ENCODE assay signal across 30 mouse cellular contexts in the genomic region with DNA sequence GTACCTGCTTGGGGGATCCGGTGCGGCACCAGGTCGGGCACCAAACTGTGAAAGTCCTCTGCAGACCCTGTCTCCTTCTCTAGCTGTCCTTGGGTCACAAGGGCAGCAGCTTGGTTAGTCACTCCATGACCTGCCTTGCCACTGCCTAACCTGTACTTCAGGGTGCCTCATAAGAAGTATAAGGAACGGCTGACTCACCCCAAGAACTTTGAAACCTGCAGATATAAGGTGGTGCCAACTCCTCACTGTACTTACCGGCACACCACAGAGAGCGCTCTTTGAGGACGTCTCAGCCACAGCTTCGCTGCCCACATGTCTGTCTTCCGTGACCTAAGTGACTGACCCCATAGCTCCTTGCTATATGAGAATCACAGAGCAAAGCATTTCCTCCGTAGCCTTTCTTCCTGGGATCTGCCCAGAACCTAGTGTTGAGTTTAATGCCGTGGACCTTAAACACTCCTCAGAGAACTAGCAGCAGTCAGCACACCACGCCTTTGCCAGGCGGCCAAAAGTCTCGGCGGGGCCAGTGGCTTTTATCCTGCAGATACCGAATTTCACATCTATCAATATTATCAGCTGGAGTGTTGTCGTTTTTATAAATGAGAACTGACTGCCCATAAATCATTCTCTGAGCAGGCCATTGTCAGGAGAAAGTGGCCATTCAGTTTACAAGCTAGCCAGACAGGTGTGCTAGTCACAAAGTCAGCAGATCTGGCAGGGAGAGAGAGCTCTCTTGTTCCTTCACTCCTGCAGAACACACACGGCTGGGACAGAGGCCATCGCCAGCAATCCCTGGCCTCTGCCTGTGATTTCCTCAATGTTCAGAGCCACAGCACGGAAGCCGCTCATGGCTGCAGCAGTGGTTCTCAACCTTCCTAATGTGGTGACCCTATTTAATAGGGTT. TPM values are rescaled to one million over a fixed set of nuclear protein-coding genes. Genes with fewer than 3 reads are reported as not detected.
DNase-seq lines count a peak whose midpoint lies in the region; ATAC-seq lines count a peak whose summit lies in the region.
"Had no signal": no experiment of that assay in that cellular context is flagged by ENCODE, and none has a peak within 500 bp of the region (broad histone marks: within the 10 kb centered on the region; RNA-seq: fewer than 3 reads in every experiment).

No protein-coding gene starts in this region.

- no peaks in the 10 kb centered on the region for H3K4me1 ChIP-seq in intestine, embryonic 16.5 days (ENCODE audit: control insufficient read depth, insufficient read depth, low read length)
- 0 out of 2 replicates have a peak, but pooled peaks cover 3% of the 10 kb centered on the region for H3K4me1 ChIP-seq in stomach, embryonic 16.5 days (ENCODE audit: control insufficient read depth, insufficient read depth, low read length)
- H3K4me1 ChIP-seq: embryonic facial prominence, embryonic 13.5 days; embryonic facial prominence, embryonic 15.5 days; forebrain, embryonic 10.5 days; forebrain, embryonic 12.5 days had no signal

- no peak overlapping the region for H3K27ac ChIP-seq in intestine, embryonic 16.5 days (ENCODE audit: low read length)
- H3K27ac ChIP-seq in stomach, embryonic 16.5 days (ENCODE audit: low read length) = no peak overlapping the region
- H3K27ac ChIP-seq: embryonic facial prominence, embryonic 13.5 days; embryonic facial prominence, embryonic 15.5 days; forebrain, embryonic 10.5 days; forebrain, embryonic 12.5 days had no signal

- H3K36me3 ChIP-seq in intestine, embryonic 16.5 days (ENCODE audit: control insufficient read depth, insufficient read depth, low read length) = no peaks in the 10 kb centered on the region
- no peaks in the 10 kb centered on the region for H3K36me3 ChIP-seq in stomach, embryonic 16.5 days (ENCODE audit: control insufficient read depth, insufficient read depth, low read length)
- H3K36me3 ChIP-seq: embryonic facial prominence, embryonic 13.5 days; embryonic facial prominence, embryonic 15.5 days; forebrain, embryonic 10.5 days; forebrain, embryonic 12.5 days had no signal

- H3K4me3 ChIP-seq in intestine, embryonic 16.5 days (ENCODE audit: low read length) = no peak overlapping the region
- no peak overlapping the region for H3K4me3 ChIP-seq in stomach, embryonic 16.5 days (replicated peaks; ENCODE audit: low read length)
- H3K4me3 ChIP-seq: embryonic facial prominence, embryonic 13.5 days; embryonic facial prominence, embryonic 15.5 days; erythroblast, embryonic 14.5 days; forebrain, embryonic 10.5 days; forebrain, embryonic 12.5 days had no signal

- ATAC-seq in intestine, embryonic 16.5 days = peak; percentile 91
- peak; percentile 73 for ATAC-seq in stomach, embryonic 16.5 days (ENCODE audit: insufficient read depth, low FRiP score)
- ATAC-seq: forebrain, embryonic 14.5 days had no signal

- H3K9ac ChIP-seq in intestine, embryonic 16.5 days (ENCODE audit: low read depth, low read length) = no peak overlapping the region
- H3K9ac ChIP-seq in stomach, embryonic 16.5 days (ENCODE audit: low read length) = no peak overlapping the region
- H3K9ac ChIP-seq: embryonic facial prominence, embryonic 13.5 days; embryonic facial prominence, embryonic 15.5 days; forebrain, embryonic 12.5 days had no signal

- 42% methylated on average over 21 of the region's 21 CpGs for WGBS in intestine, embryonic 16.5 days
- WGBS in large intestine, adult 2 months = 31% methylated on average over 21 of the region's 21 CpGs
- 47% methylated on average over 21 of the region's 21 CpGs for WGBS in stomach, embryonic 16.5 days

- peak overlapping the region; percentile 10; the same call in 1 of the 2 replicates for H3K4me2 ChIP-seq in intestine, embryonic 16.5 days (ENCODE audit: low read depth, low read length)
- H3K4me2 ChIP-seq in stomach, embryonic 16.5 days (ENCODE audit: low read depth, low read length) = no peak overlapping the region
- H3K4me2 ChIP-seq: embryonic facial prominence, embryonic 13.5 days; embryonic facial prominence, embryonic 15.5 days; forebrain, embryonic 12.5 days had no signal

- no peaks in the 10 kb centered on the region for H3K9me3 ChIP-seq in intestine, embryonic 16.5 days (ENCODE audit: control insufficient read depth, low read length)
- H3K9me3 ChIP-seq in stomach, embryonic 16.5 days (replicated peaks; ENCODE audit: control insufficient read depth, low read length) = no peaks in the 10 kb centered on the region
- H3K9me3 ChIP-seq: embryonic facial prominence, embryonic 13.5 days; embryonic facial prominence, embryonic 15.5 days; forebrain, embryonic 10.5 days; forebrain, embryonic 12.5 days had no signal

- no peaks in the 10 kb centered on the region for H3K27me3 ChIP-seq in intestine, embryonic 16.5 days (replicated peaks; ENCODE audit: control insufficient read depth, insufficient read depth, low read length)
- no peaks in the 10 kb centered on the region for H3K27me3 ChIP-seq in stomach, embryonic 16.5 days (ENCODE audit: control insufficient read depth, insufficient read depth, low read length)
- H3K27me3 ChIP-seq: embryonic facial prominence, embryonic 15.5 days had no signal

- peak; percentile 55 for DNase-seq in large intestine, adult 2 months (ENCODE audit: low read depth, low spot score)
- no peak for DNase-seq in gastrocnemius, postnatal 4 days (ENCODE audit: low spot score in 2 of 2)
- no peak for DNase-seq in urinary bladder, postnatal 25 days (ENCODE audit: low spot score)
- DNase-seq in spleen, postnatal 14 days (ENCODE audit: low spot score in 2 of 2) = no peak
- no peak for DNase-seq in thymus, postnatal 10 days (ENCODE audit: low spot score in 2 of 2)
- DNase-seq: adrenal gland, adult 2 months; adrenal gland, postnatal 10 days; adrenal gland, postnatal 25 days; cerebellum, adult 11 months; cerebellum, adult 18-20 months; cerebellum, adult 8-10 months; cerebellum, adult 9-11 months; cerebellum, postnatal 14 days; cerebellum, postnatal 36 days; embryo, embryonic 11 days had no signal

RNA-seq across cellular contexts. Expression of a gene that starts 34.1 kb away (rescaled TPM):
- 3.8 and 5.3 TPM in 2 replicates for polyA plus RNA-seq in intestine, embryonic 16.5 days (2015; fragmentation: Nextera tagmentation; extraction: Ambion mirVana)
- 0.04 and 0.12 TPM in 2 replicates for polyA plus RNA-seq in large intestine, adult 2 months (2012; rRNA removed)
- polyA plus RNA-seq in stomach, embryonic 16.5 days (2015; fragmentation: Nextera tagmentation; extraction: Ambion mirVana) = 7.5 and 8.1 TPM in 2 replicates
- total RNA-seq in gastrocnemius, postnatal 4 days (2021) = not detected
- total RNA-seq: adrenal gland, adult 2 months; adrenal gland, postnatal 10 days; adrenal gland, postnatal 25 days; common myeloid progenitor, adult 5-6 weeks; MEL had no signal
- polyA plus RNA-seq: adrenal gland, adult 2 months; brain, embryonic 14.5 days; C2C12; embryonic facial prominence, embryonic 11.5 days; embryonic facial prominence, embryonic 13.5 days; embryonic facial prominence, embryonic 15.5 days; erythroblast, embryonic 14.5 days; forebrain, embryonic 10.5 days; forebrain, embryonic 12.5 days; forebrain, embryonic 14.5 days had no signal

RNA-seq across cellular contexts. Expression of a gene that starts 47.2 kb away (rescaled TPM):
- polyA plus RNA-seq in intestine, embryonic 16.5 days (2015; fragmentation: Nextera tagmentation; extraction: Ambion mirVana) = not detected in 2 replicates
- not detected in 2 replicates for polyA plus RNA-seq in large intestine, adult 2 months (2012; rRNA removed)
- not detected in 2 replicates for polyA plus RNA-seq in stomach, embryonic 16.5 days (2015; fragmentation: Nextera tagmentation; extraction: Ambion mirVana)
- total RNA-seq in gastrocnemius, postnatal 4 days (2021) = not detected
- total RNA-seq: adrenal gland, adult 2 months; adrenal gland, postnatal 10 days; adrenal gland, postnatal 25 days; adrenal gland, postnatal 4 days; common myeloid progenitor, adult 5-6 weeks; ES-E14; MEL had no signal
- polyA plus RNA-seq: adrenal gland, adult 2 months; C2C12; embryonic facial prominence, embryonic 13.5 days; embryonic facial prominence, embryonic 15.5 days; erythroblast, embryonic 14.5 days had no signal
